Mouse (Mus musculus) liver, embryonic 14.5 days (tissue): Measurements from ENCODE around the gene Nfkbie. TPM values are rescaled to one million over a fixed set of nuclear protein-coding genes. Genes with fewer than 3 reads are reported as not detected.

ENCODE experiments used
- ATAC-seq: fragments of 200-750 bp; cut with Nextera tagmentation; 2 replicates; pipeline ENCODE4 v1.8.0; 2017; ENCODE audit warnings: moderate number of reproducible peaks, mild to moderate bottlenecking, moderate library complexity; ENCODE audit not compliant: insufficient read depth
- DNase-seq, 3 experiments: peaks; one replicate each; pipeline ENCODE4 v3.0.0-alpha.2; 2012 to 2013; ENCODE audit warnings: low read depth in 3 of 3, low spot score in 3 of 3
- H3K27ac ChIP-seq: fragments of 300-500 bp; sonication (generic); 2 replicates; pipeline ENCODE4 v1.5.1; 2014; ENCODE audit warnings: moderate library complexity, mild to moderate bottlenecking, control low read depth, inconsistent platforms
- H3K27me3 ChIP-seq: fragments of 300-500 bp; sonication (generic); 2 replicates; pipeline ENCODE4 v1.6.1; 2014; ENCODE audit warnings: mild to moderate bottlenecking, low read length, moderate library complexity; ENCODE audit not compliant: control insufficient read depth, insufficient read depth
- H3K36me3 ChIP-seq: fragments of 300-500 bp; sonication (generic); replicated peaks from 2 replicates; pipeline ENCODE4 v1.6.1; 2014; ENCODE audit warnings: low read depth; ENCODE audit not compliant: control insufficient read depth, insufficient read depth
- H3K4me1 ChIP-seq, 2 experiments: fragments of 200-500 bp in 1 of 2; fragments of 300-500 bp in 1 of 2; sonication (generic) in 1 of 2; replicated peaks; 2 replicates each; pipeline ENCODE4 v1.6.1; 2012 to 2014; ENCODE audit warnings: antibody characterized with exemption in 1 of 2, inconsistent platforms in 1 of 2, low read length in 1 of 2; ENCODE audit not compliant: control insufficient read depth in 2 of 2, insufficient read depth in 2 of 2
- H3K4me2 ChIP-seq: fragments of 300-500 bp; sonication (generic); 2 replicates; pipeline ENCODE4 v1.6.1; 2014; ENCODE audit warnings: low read depth, mild to moderate bottlenecking, control low read depth, moderate library complexity
- H3K4me3 ChIP-seq, 2 experiments: fragments of 200-500 bp in 1 of 2; fragments of 300-500 bp in 1 of 2; sonication (generic) in 1 of 2; 2 replicates each; pipeline ENCODE4 v1.5.1; 2012 to 2014; ENCODE audit warnings: low read depth in 2 of 2, low read length in 2 of 2, mild to moderate bottlenecking in 2 of 2, control low read depth in 1 of 2, inconsistent platforms in 1 of 2, moderate library complexity in 1 of 2; ENCODE audit not compliant: insufficient read depth in 1 of 2
- H3K9ac ChIP-seq: fragments of 300-500 bp; sonication (generic); replicated peaks from 2 replicates; pipeline ENCODE4 v1.6.1; 2014; ENCODE audit warnings: mild to moderate bottlenecking, control low read depth, moderate library complexity
- H3K9me3 ChIP-seq: fragments of 300-500 bp; sonication (generic); 2 replicates; pipeline ENCODE4 v1.6.1; 2016; ENCODE audit warnings: low read length, mixed read lengths; ENCODE audit not compliant: control insufficient read depth
- CTCF ChIP-seq: IDR thresholded peaks from 2 replicates; pipeline ENCODE4 v1.5.1; 2016; ENCODE audit warnings: antibody characterized with exemption, low read depth, control low read depth
- EP300 ChIP-seq: IDR thresholded peaks from 2 replicates; pipeline ENCODE4 v1.6.1; 2016; ENCODE audit warnings: antibody characterized with exemption, low read depth
- WGBS: fragments of 180-500 bp; shearing (Covaris S2); extraction: QIAGEN DNeasy Blood & Tissue Kit; methylation state at CpG from one replicate; pipeline ENCODE4 v1.1.7; 2014; ENCODE audit not compliant: insufficient replicate concordance; 5-methylcytosine and 5-hydroxymethylcytosine counted together
- polyA plus RNA-seq, 2 experiments: library from polyadenylated mRNA; depleted of rRNA in 1 of 2; stranded (reverse) in 1 of 2; unstranded in 1 of 2; fragments of >200 nt; fragmentation: Nextera tagmentation in 1 of 2; extraction: Ambion mirVana in 1 of 2; gene quantifications; 2 replicates each; pipeline versions ENCODE4 v1.2.1 to v1.2.3; 2012 to 2014

Nfkbie gene
- polyA plus RNA-seq, 2 experiments = 0.65 to 0.66 TPM

DNA sequence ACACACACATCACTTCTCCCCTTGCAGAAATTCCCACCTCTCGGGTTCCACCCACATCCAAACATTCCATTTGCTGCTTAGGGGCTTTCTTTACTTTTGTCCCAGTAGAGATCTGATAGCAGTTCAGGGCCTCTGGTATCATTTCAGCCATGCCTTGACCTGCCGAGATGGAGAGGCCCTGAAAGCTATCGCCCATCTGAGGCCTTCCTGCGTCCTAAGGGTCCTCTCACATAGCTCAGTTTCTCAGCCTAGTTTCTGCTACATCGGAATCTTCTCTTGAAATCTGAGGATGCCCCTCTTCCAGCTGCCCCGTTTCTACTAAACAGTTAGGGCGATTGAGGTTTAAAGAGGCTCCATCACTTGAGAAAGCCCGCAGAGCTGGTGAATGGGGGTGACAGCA lies 38.7 kb downstream of the Nfkbie start:
- WGBS = 14% methylated on average over 8 of the region's 8 CpGs
- Histone ChIP-seq H3K4me1 (peaks cover 34 to 41% of the 10 kb centered on the region in 2 experiments), H3K9ac (peak overlapping the region; percentile 92), H3K4me3 (peak overlapping the region; percentile 91 to 96), H3K9me3 (no peaks in the 10 kb centered on the region), H3K27ac (peak overlapping the region; percentile 90), H3K4me2 (peak overlapping the region; percentile 95), H3K36me3 (peaks cover 21% of the 10 kb centered on the region), H3K27me3 (no peaks in the 10 kb centered on the region)
- TF ChIP-seq EP300 = no peak
- no peak for TF ChIP-seq CTCF
- DNase-seq (no peak), ATAC-seq (no peak)

DNA sequence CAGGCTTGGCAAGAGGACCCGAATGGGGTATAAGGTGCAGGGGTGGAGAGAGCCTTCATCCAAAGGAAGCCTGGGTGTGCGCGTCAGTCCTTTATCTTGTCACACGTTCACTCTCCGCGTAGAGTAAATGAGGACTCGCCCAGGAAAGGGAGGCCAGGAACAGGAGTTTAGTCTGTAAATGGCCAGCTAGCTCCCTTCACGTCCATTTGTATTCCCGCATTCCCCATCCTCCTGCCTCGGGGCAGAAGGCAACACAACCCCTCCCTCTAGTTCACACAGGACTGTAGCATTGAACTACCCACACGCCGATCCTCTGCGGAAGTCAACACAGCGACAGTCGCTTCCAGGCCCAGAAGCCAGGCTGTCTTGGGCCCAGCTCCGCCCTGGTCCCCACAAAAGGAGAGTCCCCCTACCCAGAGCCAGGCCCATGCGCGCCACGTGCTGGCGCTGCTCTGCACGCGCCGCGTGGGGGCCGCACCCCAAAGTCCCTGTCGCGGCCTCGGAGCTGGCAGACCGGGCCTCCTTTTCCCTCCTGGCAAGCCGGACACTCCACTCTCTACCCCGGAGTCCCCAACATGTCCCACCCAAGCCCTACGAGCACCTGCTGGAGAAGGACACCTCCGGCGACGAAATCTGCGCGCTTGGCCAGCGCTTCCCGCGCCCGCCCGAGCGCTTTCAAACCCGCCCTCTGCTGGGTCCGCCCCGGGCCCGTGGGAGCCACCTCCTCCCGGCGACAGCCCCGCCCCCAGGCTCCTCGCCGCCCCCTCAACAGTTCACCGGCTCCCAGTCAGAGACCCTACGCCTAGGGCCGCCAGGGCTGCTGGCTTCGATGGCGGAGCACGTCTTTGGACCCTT lies 39.6 kb downstream of the Nfkbie start:
- peak; percentile 57 for ATAC-seq
- peak overlapping the region; percentile 95 for H3K4me2 ChIP-seq
- TF ChIP-seq EP300 = no peak
- TF ChIP-seq CTCF = peak; percentile 2; the same call in 1 of the 2 replicates
- WGBS = under 1% methylated on average over 58 of the region's 58 CpGs
- H3K27me3 ChIP-seq = no peaks in the 10 kb centered on the region
- H3K4me1 ChIP-seq = peaks cover 34 to 48% of the 10 kb centered on the region in 2 experiments
- DNase-seq = peak in 1 of 3 experiments; percentile 60
- peak overlapping the region; percentile 90 for H3K27ac ChIP-seq
- peak overlapping the region; percentile 91 to 96 for H3K4me3 ChIP-seq
- no peaks in the 10 kb centered on the region for H3K9me3 ChIP-seq
- peaks cover 12% of the 10 kb centered on the region for H3K36me3 ChIP-seq
- H3K9ac ChIP-seq = peak overlapping the region; percentile 92

DNA sequence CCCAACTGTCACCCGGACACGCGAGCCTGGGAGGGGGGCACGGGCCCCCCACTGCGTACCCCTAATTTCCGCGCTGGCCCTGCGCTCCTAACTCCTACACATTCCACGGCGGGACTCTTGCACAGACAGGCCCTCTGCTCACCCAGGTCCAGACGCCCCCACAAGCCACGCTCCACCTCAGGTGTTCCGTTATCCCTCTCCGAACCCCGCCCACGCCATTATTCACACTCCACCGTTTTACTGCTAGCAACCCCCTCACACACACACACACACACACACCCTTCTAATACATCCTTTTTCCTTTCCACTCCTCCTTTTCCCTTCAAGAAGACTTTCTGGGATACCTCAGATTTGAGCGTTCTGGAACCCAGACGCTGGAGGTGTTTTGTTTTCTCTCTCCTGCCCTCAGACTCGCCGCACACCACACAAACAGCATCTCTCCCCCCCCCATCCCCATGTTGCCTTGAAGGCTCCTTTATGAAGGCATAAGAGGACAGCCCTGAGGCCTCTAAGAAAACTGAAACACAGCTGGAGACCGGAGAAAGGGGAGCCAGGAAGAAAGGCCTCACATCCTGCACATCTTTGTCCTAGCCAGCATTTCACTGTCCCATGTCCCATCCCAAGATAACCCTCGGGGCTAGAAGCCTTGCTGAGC lies 40.4 kb downstream of the Nfkbie start:
- Histone ChIP-seq H3K9ac (peak overlapping the region; percentile 92), H3K36me3 (peaks cover 4% of the 10 kb centered on the region; the same call in 1 of the 2 replicates), H3K4me1 (peaks cover 42 to 55% of the 10 kb centered on the region in 2 experiments), H3K9me3 (no peaks in the 10 kb centered on the region), H3K27me3 (no peaks in the 10 kb centered on the region), H3K4me3 (peak overlapping the region; percentile 91 to 96), H3K27ac (0 out of 2 replicates have a peak overlapping the region, but pooled peaks have one; percentile 26), H3K4me2 (peak overlapping the region; percentile 95)
- ATAC-seq (no peak), DNase-seq (no peak)
- TF ChIP-seq CTCF = 0 out of 2 replicates have a peak, but pooled peaks have one; percentile 1
- no peak for TF ChIP-seq EP300
- 13% methylated on average over 23 of the region's 23 CpGs for WGBS

DNA sequence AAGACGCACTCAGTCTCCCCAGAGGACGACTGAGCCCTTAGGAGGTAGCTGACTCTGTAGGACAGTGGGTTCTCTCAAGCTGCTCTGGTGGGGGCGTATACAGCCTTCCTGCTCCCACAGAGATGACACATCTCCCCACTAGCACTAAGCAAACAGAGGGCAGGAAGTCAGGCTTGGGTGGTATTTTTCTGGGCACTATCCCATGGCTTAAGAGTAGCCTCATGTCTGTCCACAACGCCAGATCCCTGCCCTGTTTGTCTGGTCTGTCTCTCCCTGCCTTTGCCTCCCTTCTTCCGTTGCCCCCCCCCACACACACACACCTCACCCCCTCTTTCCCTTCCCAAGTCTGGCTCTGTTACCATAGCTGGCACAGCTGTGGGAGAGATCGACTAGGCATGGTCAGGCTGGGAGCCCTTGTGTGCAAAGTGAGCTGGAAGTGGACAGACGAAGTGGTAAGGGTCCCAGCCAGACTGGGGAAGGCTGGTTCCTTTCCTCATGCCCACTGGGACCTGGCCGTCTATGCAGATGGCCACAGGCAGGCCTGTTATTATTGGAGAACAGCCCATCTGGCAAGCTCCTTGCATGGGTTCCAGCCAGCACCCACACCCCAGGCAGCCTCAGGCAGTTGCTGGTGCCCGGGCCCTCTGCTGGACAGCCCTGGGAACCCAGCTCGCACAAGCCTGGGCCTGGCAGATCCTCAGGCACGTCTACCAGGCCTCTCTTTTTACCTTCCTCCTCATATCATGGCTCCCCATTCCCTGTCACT lies 41.3 kb downstream of the Nfkbie start:
- DNase-seq (no peak), ATAC-seq (0 out of 2 replicates have a peak, but pooled peaks have one; percentile 12)
- H3K27me3 ChIP-seq = no peaks in the 10 kb centered on the region
- no peak overlapping the region for H3K4me2 ChIP-seq
- H3K9me3 ChIP-seq = no peaks in the 10 kb centered on the region
- no peak overlapping the region for H3K4me3 ChIP-seq
- peaks cover 51 to 63% of the 10 kb centered on the region in 2 experiments for H3K4me1 ChIP-seq
- H3K9ac ChIP-seq = peak overlapping the region; percentile 37
- WGBS = 39% methylated on average over 11 of the region's 11 CpGs
- TF ChIP-seq CTCF (peak; percentile 93), EP300 (no peak)
- peak overlapping the region; percentile 37; the same call in 1 of the 2 replicates for H3K27ac ChIP-seq
- H3K36me3 ChIP-seq = no peaks in the 10 kb centered on the region
